Mouse (Mus musculus): Measurements from ENCODE around the gene Fignl2. TPM values are rescaled to one million over a fixed set of nuclear protein-coding genes. Genes with fewer than 3 reads are reported as not detected.

The Fignl2 gene
- polyA plus RNA-seq, 1 experiment from 2014 or later = 0.52 TPM

GRCm38 (mm10) chr15:101076071-101077000 is 2.0 kb downstream of the Fignl2 start:
- H3K27me3 ChIP-seq (ENCODE audit: control insufficient read depth, insufficient read depth, low read length) = no peaks in the 10 kb centered on the region
- H3K27ac ChIP-seq (ENCODE audit: low read depth, low read length) = peak overlapping the region; percentile 88
- H3K4me2 ChIP-seq (ENCODE audit: low read depth, low read length, severe bottlenecking) = peak overlapping the region; percentile 84
- peak; percentile 72 for DNase-seq (ENCODE audit: low spot score)
- no peaks in the 10 kb centered on the region for H3K36me3 ChIP-seq (ENCODE audit: control insufficient read depth, insufficient read depth, low read length)
- peak; percentile 34; the same call in 1 of the 2 replicates for ATAC-seq (replicated peaks; ENCODE audit: low FRiP score)
- peaks cover 19% of the 10 kb centered on the region for H3K4me1 ChIP-seq (replicated peaks; ENCODE audit: control insufficient read depth, insufficient read depth, low read length)
- peak overlapping the region; percentile 86 for H3K4me3 ChIP-seq (ENCODE audit: low read depth, low read length)
- 3% methylated on average over 26 of the region's 26 CpGs for WGBS
- no peaks in the 10 kb centered on the region for H3K9me3 ChIP-seq (ENCODE audit: control insufficient read depth, low read length)
- H3K9ac ChIP-seq (ENCODE audit: low read length) = peak overlapping the region; percentile 80

- 14% methylated on average over 5 of the region's 5 CpGs for WGBS
- H3K27ac ChIP-seq (ENCODE audit: low read depth, low read length) = peak overlapping the region; percentile 18; the same call in 1 of the 2 replicates
- DNase-seq (ENCODE audit: low spot score) = no peak
- H3K4me2 ChIP-seq (ENCODE audit: low read depth, low read length, severe bottlenecking) = peak overlapping the region; percentile 84
- H3K36me3 ChIP-seq (ENCODE audit: control insufficient read depth, insufficient read depth, low read length) = no peaks in the 10 kb centered on the region
- H3K4me1 ChIP-seq (replicated peaks; ENCODE audit: control insufficient read depth, insufficient read depth, low read length) = peaks cover 26% of the 10 kb centered on the region
- H3K9me3 ChIP-seq (ENCODE audit: control insufficient read depth, low read length) = no peaks in the 10 kb centered on the region
- H3K27me3 ChIP-seq (ENCODE audit: control insufficient read depth, insufficient read depth, low read length) = no peaks in the 10 kb centered on the region
- peak overlapping the region; percentile 80; the same call in 1 of the 2 replicates for H3K9ac ChIP-seq (ENCODE audit: low read length)
- ATAC-seq (replicated peaks; ENCODE audit: low FRiP score) = no peak
- peak overlapping the region; percentile 86 for H3K4me3 ChIP-seq (ENCODE audit: low read depth, low read length)
Measured at GRCm38 (mm10) chr15:101075656-101076055, 2.7 kb downstream of the Fignl2 start.

GRCm38 (mm10) chr15:101075150-101075549 is 3.2 kb downstream of the Fignl2 start:
- Histone ChIP-seq H3K27me3 (ENCODE audit: control insufficient read depth, insufficient read depth, low read length) (no peaks in the 10 kb centered on the region), H3K9me3 (ENCODE audit: control insufficient read depth, low read length) (no peaks in the 10 kb centered on the region), H3K4me2 (ENCODE audit: low read depth, low read length, severe bottlenecking) (no peak overlapping the region), H3K9ac (ENCODE audit: low read length) (no peak overlapping the region), H3K4me1 (replicated peaks; ENCODE audit: control insufficient read depth, insufficient read depth, low read length) (peaks cover 31% of the 10 kb centered on the region), H3K4me3 (ENCODE audit: low read depth, low read length) (no peak overlapping the region), H3K36me3 (ENCODE audit: control insufficient read depth, insufficient read depth, low read length) (no peaks in the 10 kb centered on the region), H3K27ac (ENCODE audit: low read depth, low read length) (no peak overlapping the region)
- WGBS = 74% methylated on average over 4 of the region's 4 CpGs
- no peak for DNase-seq (ENCODE audit: low spot score)
- ATAC-seq (replicated peaks; ENCODE audit: low FRiP score) = no peak

GRCm38 (mm10) chr15:101074067-101074466 is 4.3 kb downstream of the Fignl2 start:
- ATAC-seq (replicated peaks; ENCODE audit: low FRiP score) (no peak), DNase-seq (ENCODE audit: low spot score) (no peak)
- Histone ChIP-seq H3K4me3 (ENCODE audit: low read depth, low read length) (no peak overlapping the region), H3K9ac (ENCODE audit: low read length) (no peak overlapping the region), H3K9me3 (ENCODE audit: control insufficient read depth, low read length) (no peaks in the 10 kb centered on the region), H3K4me1 (replicated peaks; ENCODE audit: control insufficient read depth, insufficient read depth, low read length) (peaks cover 40% of the 10 kb centered on the region), H3K27ac (ENCODE audit: low read depth, low read length) (no peak overlapping the region), H3K4me2 (ENCODE audit: low read depth, low read length, severe bottlenecking) (no peak overlapping the region), H3K27me3 (ENCODE audit: control insufficient read depth, insufficient read depth, low read length) (no peaks in the 10 kb centered on the region), H3K36me3 (ENCODE audit: control insufficient read depth, insufficient read depth, low read length) (no peaks in the 10 kb centered on the region)
- 86% methylated on average over 5 of the region's 5 CpGs for WGBS

- H3K27ac ChIP-seq (ENCODE audit: low read depth, low read length) = no peak overlapping the region
- ATAC-seq (replicated peaks; ENCODE audit: low FRiP score) (no peak), DNase-seq (ENCODE audit: low spot score) (no peak)
- no peaks in the 10 kb centered on the region for H3K36me3 ChIP-seq (ENCODE audit: control insufficient read depth, insufficient read depth, low read length)
- WGBS = 66% methylated on average over 2 of the region's 2 CpGs
- no peak overlapping the region for H3K4me2 ChIP-seq (ENCODE audit: low read depth, low read length, severe bottlenecking)
- peaks cover 43% of the 10 kb centered on the region for H3K4me1 ChIP-seq (replicated peaks; ENCODE audit: control insufficient read depth, insufficient read depth, low read length)
- H3K4me3 ChIP-seq (ENCODE audit: low read depth, low read length) = no peak overlapping the region
- H3K9me3 ChIP-seq (ENCODE audit: control insufficient read depth, low read length) = no peaks in the 10 kb centered on the region
- no peaks in the 10 kb centered on the region for H3K27me3 ChIP-seq (ENCODE audit: control insufficient read depth, insufficient read depth, low read length)
- no peak overlapping the region for H3K9ac ChIP-seq (ENCODE audit: low read length)
Measured at GRCm38 (mm10) chr15:101072736-101073135, 5.6 kb downstream of the Fignl2 start.

- Histone ChIP-seq H3K27ac (ENCODE audit: low read depth, low read length) (no peak overlapping the region), H3K4me3 (ENCODE audit: low read depth, low read length) (no peak overlapping the region)
- 27% methylated on average over 5 of the region's 5 CpGs for WGBS
Measured at GRCm38 (mm10) chr15:101070762-101071161, 7.6 kb downstream of the Fignl2 start.

GRCm38 (mm10) chr15:101069641-101070190 is 8.7 kb downstream of the Fignl2 start:
- Histone ChIP-seq H3K27me3 (ENCODE audit: control insufficient read depth, insufficient read depth, low read length) (no peaks in the 10 kb centered on the region), H3K4me3 (ENCODE audit: low read depth, low read length) (no peak overlapping the region), H3K4me1 (replicated peaks; ENCODE audit: control insufficient read depth, insufficient read depth, low read length) (peaks cover 46% of the 10 kb centered on the region), H3K4me2 (ENCODE audit: low read depth, low read length, severe bottlenecking) (no peak overlapping the region), H3K9ac (ENCODE audit: low read length) (peak overlapping the region; percentile 35; the same call in 1 of the 2 replicates), H3K27ac (ENCODE audit: low read depth, low read length) (no peak overlapping the region), H3K9me3 (ENCODE audit: control insufficient read depth, low read length) (no peaks in the 10 kb centered on the region), H3K36me3 (ENCODE audit: control insufficient read depth, insufficient read depth, low read length) (no peaks in the 10 kb centered on the region)
- 57% methylated on average over 9 of the region's 9 CpGs for WGBS
- ATAC-seq (replicated peaks; ENCODE audit: low FRiP score) (no peak), DNase-seq (ENCODE audit: low spot score) (no peak)

More at GRCm38 (mm10) chr15:101070762-101071161, 7.6 kb downstream of the Fignl2 start:
- DNase-seq (ENCODE audit: low spot score) (no peak), ATAC-seq (replicated peaks; ENCODE audit: low FRiP score) (no peak)
- Histone ChIP-seq H3K36me3 (ENCODE audit: control insufficient read depth, insufficient read depth, low read length) (no peaks in the 10 kb centered on the region), H3K4me1 (replicated peaks; ENCODE audit: control insufficient read depth, insufficient read depth, low read length) (peaks cover 49% of the 10 kb centered on the region), H3K4me2 (ENCODE audit: low read depth, low read length, severe bottlenecking) (no peak overlapping the region), H3K27me3 (ENCODE audit: control insufficient read depth, insufficient read depth, low read length) (no peaks in the 10 kb centered on the region), H3K9ac (ENCODE audit: low read length) (no peak overlapping the region; the same call in 1 of the 2 replicates), H3K9me3 (ENCODE audit: control insufficient read depth, low read length) (no peaks in the 10 kb centered on the region)

GRCm38 (mm10) chr15:101068671-101069070 is 9.7 kb downstream of the Fignl2 start:
- no peak for ATAC-seq (replicated peaks; ENCODE audit: low FRiP score)

More at GRCm38 (mm10) chr15:101068671-101069070, 9.7 kb downstream of the Fignl2 start:
- H3K4me3 ChIP-seq (ENCODE audit: low read depth, low read length) = no peak overlapping the region
- no peaks in the 10 kb centered on the region for H3K36me3 ChIP-seq (ENCODE audit: control insufficient read depth, insufficient read depth, low read length)
- 44% methylated on average over 4 of the region's 4 CpGs for WGBS
- H3K27ac ChIP-seq (ENCODE audit: low read depth, low read length) = no peak overlapping the region
- H3K27me3 ChIP-seq (ENCODE audit: control insufficient read depth, insufficient read depth, low read length) = no peaks in the 10 kb centered on the region
- no peak for DNase-seq (ENCODE audit: low spot score)
- no peak overlapping the region for H3K9ac ChIP-seq (ENCODE audit: low read length)
- peaks cover 46% of the 10 kb centered on the region for H3K4me1 ChIP-seq (replicated peaks; ENCODE audit: control insufficient read depth, insufficient read depth, low read length)
- H3K4me2 ChIP-seq (ENCODE audit: low read depth, low read length, severe bottlenecking) = no peak overlapping the region
- H3K9me3 ChIP-seq (ENCODE audit: control insufficient read depth, low read length) = no peaks in the 10 kb centered on the region

All from forebrain, embryonic 11.5 days (tissue).